Mouse (Mus musculus) layer of hippocampus, postnatal 25 days (tissue): ENCODE measurements at regions not wholly inside any gene's neighbourhood (a gene's known extent, or its start where the extent isn't known, plus 50 kb on each side); places are given as distances from the start of the nearest gene placed in this dataset.

Experiments used
- DNase-seq, 2 experiments: peaks; one replicate each; pipeline ENCODE4 v3.0.0; 2022; ENCODE audit warnings: mixed read lengths in 2 of 2, low spot score in 1 of 2; ENCODE audit errors: extremely low spot score in 1 of 2

DNA sequence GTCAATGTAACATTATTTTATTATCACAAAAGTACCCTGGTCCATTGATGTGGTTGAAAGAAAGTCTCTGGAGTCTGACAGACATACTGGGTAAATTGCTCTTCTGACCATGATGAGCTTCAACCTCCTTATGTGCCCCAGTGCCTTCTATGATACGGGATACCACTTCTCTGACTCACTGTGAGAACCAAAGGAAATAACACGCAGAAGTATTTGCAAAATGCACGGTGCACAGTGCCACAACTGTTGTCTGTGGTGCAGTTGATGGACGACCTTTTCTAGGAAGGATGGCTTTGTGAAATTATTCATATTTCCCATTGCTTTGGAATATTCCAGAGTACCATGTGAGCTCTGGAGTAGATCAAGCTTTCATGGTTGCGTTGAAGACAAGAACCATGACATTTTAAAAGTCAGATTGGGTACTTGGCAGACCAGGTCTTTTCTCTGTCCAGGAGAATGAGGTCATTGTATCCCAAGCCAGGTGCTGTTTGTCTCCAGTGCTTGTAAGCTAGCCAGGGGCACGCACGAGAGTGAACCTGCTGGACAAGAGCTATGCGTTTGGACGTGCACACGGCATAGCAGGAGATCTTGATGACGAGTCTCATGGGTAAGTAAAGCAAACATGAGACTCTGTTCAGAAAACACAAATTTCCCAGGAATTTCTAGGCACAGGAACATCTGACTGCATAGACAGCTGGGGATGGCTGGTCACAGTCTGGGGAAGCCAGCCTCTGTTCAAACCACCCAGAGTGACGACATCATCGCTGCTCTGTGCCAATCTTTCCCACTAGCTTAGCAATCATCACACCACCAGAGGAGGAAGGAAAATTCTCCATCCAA is 74.0 kb upstream of the 1700024P04Rik start:
- no peak for DNase-seq

DNA sequence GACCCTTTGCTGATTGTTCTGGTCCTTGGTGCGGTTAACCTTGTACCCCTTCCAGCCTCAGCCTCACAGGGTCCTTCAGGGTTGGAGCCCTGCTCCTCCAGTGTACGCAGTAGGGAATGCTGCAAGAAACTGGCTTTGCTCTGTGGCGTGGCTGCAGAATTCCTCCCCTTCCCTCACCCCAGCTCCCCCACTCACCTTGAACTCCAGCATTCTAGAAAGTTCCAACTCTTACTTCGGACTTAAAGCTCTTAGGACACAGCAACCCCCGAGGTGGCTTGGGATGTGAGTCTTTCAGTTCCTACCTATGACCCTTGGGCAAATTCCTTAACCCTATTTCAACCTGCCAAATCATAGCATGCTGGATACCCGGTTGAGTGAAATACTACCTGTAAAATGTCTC is 73.3 kb upstream of the 1700024P04Rik start:
- no peak for DNase-seq

DNA sequence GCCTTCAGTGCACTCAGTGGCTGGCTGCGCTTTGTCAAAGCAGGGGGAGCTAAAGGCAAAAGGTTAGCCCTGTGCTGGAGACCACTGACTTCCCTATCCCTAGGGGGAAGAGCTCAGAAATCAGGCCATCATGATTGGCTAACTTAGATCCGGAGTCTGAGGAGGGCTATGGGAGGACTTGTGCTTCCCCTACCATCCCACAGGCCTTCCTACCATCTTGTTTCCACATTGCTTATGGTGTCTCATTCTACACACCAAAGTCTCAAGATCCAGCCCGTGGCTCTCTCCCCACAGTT is 72.9 kb upstream of the 1700024P04Rik start:
- DNase-seq: no peak

- DNase-seq: no peak
These were observed 72.3 kb upstream of the 1700024P04Rik start for GRCm38 (mm10) chr13:99056432-99057292.

DNA sequence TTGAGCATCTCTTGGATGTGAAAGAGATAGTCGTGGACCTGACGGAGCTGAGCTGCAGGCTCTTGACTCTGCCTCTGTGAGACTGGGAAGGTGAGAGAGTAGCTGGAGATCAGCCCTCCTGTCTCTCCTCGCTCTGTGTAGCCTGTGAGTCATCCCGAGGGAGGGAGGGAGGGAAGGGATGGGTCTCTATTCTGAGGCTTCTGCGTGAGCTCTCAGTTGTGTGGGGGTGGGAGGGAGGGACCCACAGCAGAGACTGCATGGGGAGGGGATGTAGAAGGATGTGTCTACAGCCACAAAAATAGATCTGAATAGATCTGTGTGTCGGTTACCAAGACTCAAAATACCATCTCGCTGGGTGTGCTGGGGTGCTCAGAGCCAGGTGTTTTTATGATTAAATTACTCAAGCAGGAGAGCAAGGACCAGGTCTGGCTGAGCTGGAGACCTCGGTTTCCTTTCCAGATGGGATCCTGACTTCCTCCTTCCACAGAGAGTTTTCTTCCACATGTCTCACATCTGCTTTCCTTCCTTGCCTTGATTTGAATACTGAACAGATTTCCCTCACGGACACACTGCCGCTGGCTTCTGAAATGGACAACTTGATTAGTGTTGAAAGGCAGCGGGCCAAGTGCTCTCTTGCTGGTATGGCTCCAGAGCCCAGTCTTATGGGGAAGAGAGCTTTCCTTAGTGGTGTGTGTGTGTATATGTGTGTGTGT is 71.4 kb upstream of the 1700024P04Rik start:
- DNase-seq: no peak

- no peak for DNase-seq
These were observed 67.7 kb upstream of the 1700024P04Rik start for GRCm38 (mm10) chr13:99052076-99052475.

DNA sequence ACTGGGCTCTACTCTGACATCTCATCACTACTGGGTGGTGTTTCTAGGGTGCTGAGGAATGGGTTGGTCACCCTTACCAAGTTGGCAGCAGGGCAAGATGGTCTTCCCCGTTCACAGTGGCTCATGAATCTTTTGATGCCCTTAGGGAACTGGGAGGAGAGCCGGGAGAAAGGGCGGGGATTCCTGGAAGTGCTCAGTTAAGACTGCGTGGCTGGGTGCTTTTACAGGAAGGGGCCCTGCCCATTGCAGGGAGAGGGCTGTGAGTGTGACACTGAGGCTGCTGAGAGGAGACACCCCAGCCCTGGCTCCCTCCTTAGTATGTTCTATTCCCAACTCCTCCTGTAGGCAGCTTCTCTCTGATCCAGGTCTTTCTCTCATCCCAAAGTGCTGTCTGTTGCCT is 65.3 kb upstream of the 1700024P04Rik start:
- DNase-seq: no peak

DNA sequence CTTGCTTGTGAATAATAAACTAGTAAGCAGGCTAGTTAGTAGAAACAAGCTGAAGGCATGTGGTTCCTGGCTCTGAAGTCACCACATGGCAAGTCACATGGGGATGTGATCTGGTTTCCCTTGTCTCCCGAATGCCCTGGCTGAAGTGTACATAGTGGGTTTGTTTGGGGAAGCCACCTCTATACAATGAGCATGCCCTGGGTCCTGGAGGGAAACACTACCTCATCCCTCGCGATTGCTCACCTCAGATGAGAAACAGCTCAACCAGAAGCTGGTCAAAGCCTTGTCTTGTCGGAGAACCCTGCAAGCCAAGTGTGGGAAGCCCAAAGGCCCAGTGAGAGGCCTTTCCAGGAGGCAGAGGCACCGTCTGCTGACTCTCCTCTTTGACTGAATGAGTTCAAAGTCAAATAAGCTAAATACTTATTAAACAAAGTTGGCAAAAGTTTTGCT is 64.3 kb upstream of the 1700024P04Rik start:
- DNase-seq: no peak

GRCm38 (mm10) chr13:99047219-99047618 is 62.9 kb upstream of the 1700024P04Rik start:
- no peak for DNase-seq

- DNase-seq: no peak
These were observed 62.4 kb upstream of the 1700024P04Rik start for GRCm38 (mm10) chr13:99046737-99047136.

- DNase-seq: no peak
These were observed 57.7 kb upstream of the 1700024P04Rik start for GRCm38 (mm10) chr13:99042086-99042485.

DNA sequence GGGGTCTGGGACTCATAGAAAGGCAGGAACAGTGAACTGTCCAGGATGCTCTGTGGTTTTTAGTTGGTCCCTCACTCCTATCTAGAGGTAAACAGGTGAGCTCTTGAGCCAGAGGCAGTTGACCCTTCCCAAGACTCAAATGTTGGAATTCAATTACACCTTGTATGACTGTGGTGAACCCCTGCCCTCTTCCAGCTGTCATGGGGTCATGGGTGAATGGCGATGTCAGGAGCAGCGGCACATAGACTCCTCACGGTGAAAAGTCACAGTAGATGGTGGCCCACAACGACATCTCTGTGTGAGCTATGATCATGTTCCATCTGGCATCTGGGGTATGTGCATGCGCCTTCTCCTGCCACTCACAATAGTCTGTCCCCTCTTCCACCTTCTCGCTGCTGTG is 56.9 kb upstream of the 1700024P04Rik start:
- DNase-seq: no peak

DNA sequence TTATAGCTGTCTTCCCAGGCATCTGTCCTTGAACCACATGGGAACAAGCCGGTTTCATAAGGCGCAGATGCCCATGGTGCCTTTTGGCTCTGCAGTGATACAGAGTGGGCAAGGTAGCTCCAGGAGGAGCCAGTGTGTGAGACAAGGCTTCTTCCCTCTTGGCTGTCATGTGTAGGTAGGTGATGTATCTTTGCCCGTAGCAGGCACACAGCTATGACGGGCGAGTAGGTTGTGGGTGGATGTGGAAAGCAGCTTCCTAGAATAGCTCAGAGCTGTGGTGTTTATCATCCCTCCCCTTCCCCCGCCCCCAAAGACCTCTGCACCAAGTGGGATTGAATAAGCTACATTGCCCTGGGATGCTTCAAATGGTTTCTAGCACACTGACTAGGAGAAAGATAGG is 56.5 kb upstream of the 1700024P04Rik start:
- DNase-seq: no peak

DNA sequence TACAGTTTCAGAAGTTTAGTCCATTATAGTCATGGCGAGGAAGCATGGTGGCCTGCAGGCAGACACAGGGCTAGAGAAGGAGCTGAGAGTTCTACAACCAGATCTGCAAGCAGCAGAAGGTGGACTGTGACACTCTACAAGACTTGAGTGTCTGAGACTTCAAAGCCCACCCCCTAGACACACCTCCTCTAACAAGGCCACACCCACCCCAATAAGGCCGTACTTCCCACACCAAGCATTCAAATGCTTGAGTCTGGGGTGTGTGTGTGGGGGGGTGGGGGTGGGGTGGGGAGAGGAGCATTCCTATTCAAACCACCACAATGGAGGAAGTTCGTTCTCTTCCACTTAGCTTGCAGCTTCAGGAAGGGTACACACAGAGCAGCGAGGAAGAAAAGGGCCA is 55.8 kb upstream of the 1700024P04Rik start:
- DNase-seq: no peak

GRCm38 (mm10) chr13:99039063-99039385 is 54.7 kb upstream of the 1700024P04Rik start:
- DNase-seq: no peak

GRCm38 (mm10) chr13:99038198-99039062 is 54.1 kb upstream of the 1700024P04Rik start:
- DNase-seq: no peak

- DNase-seq: no peak
These were observed 52.8 kb upstream of the 1700024P04Rik start for GRCm38 (mm10) chr13:99037131-99037530.
